Mouse (Mus musculus) liver, adult 2 months (tissue): ENCODE results near the gene Tiam2.

ENCODE experiments used
- CTCF ChIP-seq: fragments of 200-500 bp; IDR thresholded peaks from 2 replicates; pipeline ENCODE4 v1.5.1; 2011; ENCODE audit warnings: low read depth, low read length, control low read depth
- POLR2A ChIP-seq: fragments of 200-500 bp; IDR thresholded peaks from 2 replicates; pipeline ENCODE4 v1.6.1; 2011; ENCODE audit warnings: low read length, control low read depth; ENCODE audit not compliant: insufficient read depth; ENCODE audit errors: extremely low read depth

DNA sequence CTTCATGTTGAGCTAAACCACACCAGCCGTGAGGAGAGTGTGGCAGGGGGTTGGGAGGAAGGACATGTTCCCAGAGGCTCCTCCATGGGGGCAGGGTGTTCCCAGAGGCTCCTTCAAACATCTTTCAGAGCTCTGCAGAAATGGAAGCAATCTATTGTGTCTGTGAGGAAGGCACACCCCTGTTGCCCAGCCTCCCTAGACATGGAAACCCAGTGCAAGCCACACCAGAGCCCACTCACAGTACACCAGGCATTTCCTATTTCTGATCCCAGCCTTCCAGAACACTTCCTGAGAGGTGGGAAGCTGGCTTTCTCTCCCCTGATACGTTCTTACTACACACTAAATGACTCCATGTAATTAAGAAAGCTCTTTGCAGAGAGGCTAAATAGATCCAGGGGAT is 20.4 kb upstream of the Tiam2 start:
- no peak for TF ChIP-seq CTCF
- no peak for TF ChIP-seq POLR2A
